Mouse (Mus musculus) spleen, adult 2 months (tissue): ENCODE measurements around the gene Kalrn.

Experiments
- CTCF ChIP-seq: fragments of 200-500 bp; IDR thresholded peaks from 2 replicates; pipeline ENCODE4 v1.5.1; 2011; ENCODE audit warnings: mild to moderate bottlenecking, inconsistent platforms; ENCODE audit not compliant: insufficient read depth, insufficient read length, insufficient replicate concordance; ENCODE audit errors: extremely low read depth
- POLR2A ChIP-seq: fragments of 200-500 bp; IDR thresholded peaks from 2 replicates; pipeline ENCODE4 v1.6.1; 2011; ENCODE audit warnings: low read depth, low read length, inconsistent platforms

DNA sequence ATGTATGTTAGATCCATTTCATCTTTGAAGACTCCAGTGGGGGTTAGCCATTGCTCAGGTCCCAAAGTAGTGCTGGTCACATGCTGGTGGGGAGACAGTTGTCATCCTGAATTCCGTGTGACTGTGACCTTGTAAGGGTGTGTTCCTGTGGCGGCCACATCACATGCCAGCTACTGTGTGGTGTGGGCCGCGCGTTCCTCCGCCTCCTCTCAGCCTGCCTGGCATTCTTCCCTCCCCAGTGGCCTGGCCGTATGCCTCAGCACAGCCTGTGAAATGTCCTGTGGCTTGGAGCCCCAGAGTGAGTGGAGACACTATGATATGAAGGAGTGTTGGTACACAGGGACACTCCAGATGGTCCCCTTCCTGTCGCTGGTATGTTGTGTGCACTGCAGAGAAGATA, 635.8 kb downstream of the Kalrn start:
- TF ChIP-seq CTCF (no peak), POLR2A (no peak)
